Mouse (Mus musculus): ENCODE measurements around the gene Tspoap1. TPM values are rescaled to one million over a fixed set of nuclear protein-coding genes. Genes with fewer than 3 reads are reported as not detected.

Gene Tspoap1
- total and polyA plus RNA-seq, 3 experiments: 12.3 to 36.9 (median 12.8) TPM

DNA sequence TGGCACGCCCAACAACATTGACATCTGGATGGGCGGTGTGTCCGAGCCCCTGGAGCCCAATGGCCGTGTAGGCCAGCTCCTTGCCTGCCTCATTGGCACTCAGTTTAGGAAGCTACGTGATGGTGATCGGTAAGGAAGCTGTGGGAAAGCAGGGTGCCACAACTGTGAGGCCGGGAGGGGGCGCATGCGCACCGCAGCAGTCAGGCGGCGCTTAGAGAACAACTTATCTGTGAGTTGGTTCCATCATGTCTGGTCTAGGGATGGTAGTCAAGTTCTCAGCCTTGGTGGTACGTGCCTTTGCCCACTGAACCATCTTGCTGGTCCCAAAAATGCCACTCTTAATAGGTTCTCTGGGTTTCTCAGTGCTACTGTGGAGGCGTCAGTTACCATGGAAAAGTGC is 42.3 kb downstream of the Tspoap1 start:
- no peak overlapping the region for H3K27ac ChIP-seq (ENCODE audit: insufficient read depth, low read depth)
- H3K27me3 ChIP-seq (replicated peaks): peaks cover 23% of the 10 kb centered on the region
- H3K36me3 ChIP-seq (replicated peaks in 1 of 2; ENCODE audit: control insufficient read depth in 1 of 2, insufficient read depth in 1 of 2, low read length in 1 of 2): no peaks in the 10 kb centered on the region
- H3K9me3 ChIP-seq (replicated peaks; ENCODE audit: low read length): no peaks in the 10 kb centered on the region
- in situ Hi-C loops (cut with MboI; ENCODE audit: low pct_ligation_motif_present, low pct_unique_long_range_greater_than_20kb, low sequenced_read_pairs) (loop anchor here (5.0 kb wide), 1 partner anchor 75 kb away; the partner anchor contains the start of gene Epx), dilution Hi-C loops (cut with MboI; ENCODE audit: extremely low pct_ligation_motif_present, extremely low pct_unique_long_range_greater_than_20kb, low sequenced_read_pairs) (no loop called here)
- peak; percentile 87 for TF ChIP-seq SMC3 (IDR thresholded peaks at IDR 0.05; ENCODE audit: low read depth, low read length)
- no peak for TF ChIP-seq JUN (IDR thresholded peaks at IDR 0.05; ENCODE audit: insufficient read depth, low read depth, low read length)
- peak; percentile 45 for TF ChIP-seq ELF1 (IDR thresholded peaks at IDR 0.05; ENCODE audit: low read depth, low read length)
- TF ChIP-seq TCF12 (IDR thresholded peaks at IDR 0.05; ENCODE audit: low read depth, low read length): peak; percentile 29; the same call in 1 of the 2 replicates
- TF ChIP-seq MAX (IDR thresholded peaks at IDR 0.05; ENCODE audit: low read length): peak; percentile 57
- TF ChIP-seq RAD21 (IDR thresholded peaks at IDR 0.05; ENCODE audit: low read depth, low read length): peak; percentile 90
- TF ChIP-seq MYC (IDR thresholded peaks at IDR 0.05; ENCODE audit: low read depth, low read length): peak; percentile 30; the same call in 1 of the 2 replicates
- TF ChIP-seq NELFE (IDR thresholded peaks at IDR 0.05; ENCODE audit: low read depth, low read length): peak; percentile 56; the same call in 1 of the 2 replicates
- peak; percentile 50 to 93; a peak in 3 of 4 replicates for TF ChIP-seq CTCF (conservative IDR thresholded peaks at IDR 0.05 in 1 of 2, IDR thresholded peaks at IDR 0.05 in 1 of 2; ENCODE audit: low read depth in 2 of 2, low read length in 2 of 2)
- TF ChIP-seq ZNF384 (IDR thresholded peaks at IDR 0.05; ENCODE audit: low read depth, low read length): no peak
- peak; percentile 89 for TF ChIP-seq NRF1 (IDR thresholded peaks at IDR 0.05; ENCODE audit: low read depth, low read length)
- TF ChIP-seq KAT2A (IDR thresholded peaks at IDR 0.05; ENCODE audit: insufficient replicate concordance, low read length): no peak
- TF ChIP-seq CHD1 (IDR thresholded peaks at IDR 0.05; ENCODE audit: low read depth, low read length): no peak
- no peak for TF ChIP-seq MAFK (IDR thresholded peaks at IDR 0.05; ENCODE audit: insufficient replicate concordance, low read length)
- 0 out of 2 replicates have a peak, but pooled peaks have one; percentile 16 for TF ChIP-seq CHD2 (IDR thresholded peaks at IDR 0.05; ENCODE audit: low read length)
- peak; percentile 61; the same call in 1 of the 2 replicates for TF ChIP-seq IRF4 (IDR thresholded peaks at IDR 0.05; ENCODE audit: low read depth, low read length)
- peak; percentile 57 for TF ChIP-seq ZC3H11A (IDR thresholded peaks at IDR 0.05; ENCODE audit: low read depth, low read length)
- H3K4me3 ChIP-seq (replicated peaks in 1 of 3; ENCODE audit: low read depth in 2 of 3, low read length in 2 of 3, poor library complexity in 1 of 3): peak overlapping the region in 1 of 3 experiments; percentile 17
- no peak overlapping the region for H3K9ac ChIP-seq (ENCODE audit: insufficient read depth, low read depth)
- H3K4me1 ChIP-seq (ENCODE audit: control insufficient read depth in 1 of 2, insufficient read depth in 2 of 2): peaks cover 16% of the 10 kb centered on the region in 2 experiments
- peak; percentile 65 for DNase-seq (ENCODE audit: extremely low read depth)
- peak overlapping the region; percentile 55 for H3K4me2 ChIP-seq (ENCODE audit: insufficient read depth, low read depth, poor library complexity, severe bottlenecking)
- no peaks in the 10 kb centered on the region for H3K79me2 ChIP-seq (replicated peaks; ENCODE audit: control insufficient read depth, extremely low read depth, insufficient read depth, poor library complexity, severe bottlenecking)

DNA sequence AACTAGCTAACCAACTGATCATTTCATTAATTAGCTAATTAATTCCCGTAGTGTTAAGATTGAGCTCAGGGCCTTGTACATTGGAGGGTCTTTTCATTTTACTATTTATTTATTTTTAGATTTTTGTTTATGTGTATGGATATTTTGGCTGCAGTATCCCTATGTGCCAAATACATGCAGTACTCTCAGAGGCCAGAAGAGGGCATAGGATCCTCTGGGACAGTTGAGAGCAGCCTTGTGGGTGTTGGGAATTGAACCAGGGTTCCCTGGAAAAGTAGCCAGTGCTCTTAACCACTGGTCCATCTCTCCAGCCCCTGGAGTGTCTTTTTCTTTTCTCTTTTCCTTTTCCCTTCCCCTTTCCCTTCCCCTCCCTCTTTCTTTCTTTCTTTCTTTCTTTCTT is 45.1 kb downstream of the Tspoap1 start:
- Histone ChIP-seq H3K4me1 (ENCODE audit: control insufficient read depth in 1 of 2, insufficient read depth in 2 of 2) (peaks cover 16 to 25% of the 10 kb centered on the region in 2 experiments), H3K79me2 (replicated peaks; ENCODE audit: control insufficient read depth, extremely low read depth, insufficient read depth, poor library complexity, severe bottlenecking) (no peaks in the 10 kb centered on the region), H3K36me3 (replicated peaks in 1 of 2; ENCODE audit: control insufficient read depth in 1 of 2, insufficient read depth in 1 of 2, low read length in 1 of 2) (no peaks in the 10 kb centered on the region), H3K4me2 (ENCODE audit: insufficient read depth, low read depth, poor library complexity, severe bottlenecking) (no peak overlapping the region), H3K27me3 (replicated peaks) (peaks cover 14% of the 10 kb centered on the region), H3K27ac (ENCODE audit: insufficient read depth, low read depth) (no peak overlapping the region), H3K9me3 (replicated peaks; ENCODE audit: low read length) (no peaks in the 10 kb centered on the region), H3K4me3 (replicated peaks in 1 of 3; ENCODE audit: low read depth in 2 of 3, low read length in 2 of 3, poor library complexity in 1 of 3) (no peak overlapping the region), H3K9ac (ENCODE audit: insufficient read depth, low read depth) (no peak overlapping the region)
- DNase-seq (ENCODE audit: extremely low read depth): peak; percentile 55
- TF ChIP-seq MAZ (IDR thresholded peaks at IDR 0.05; ENCODE audit: low read depth, low read length): peak; percentile 28; the same call in 1 of the 2 replicates
- TF ChIP-seq SMC3 (IDR thresholded peaks at IDR 0.05; ENCODE audit: low read depth, low read length): peak; percentile 64
- peak; percentile 63 for TF ChIP-seq RAD21 (IDR thresholded peaks at IDR 0.05; ENCODE audit: low read depth, low read length)
- TF ChIP-seq MAFK (IDR thresholded peaks at IDR 0.05; ENCODE audit: insufficient replicate concordance, low read length): no peak
- TF ChIP-seq IRF4 (IDR thresholded peaks at IDR 0.05; ENCODE audit: low read depth, low read length): no peak
- 0 out of 2 replicates have a peak, but pooled peaks have one; percentile 14 for TF ChIP-seq HCFC1 (IDR thresholded peaks at IDR 0.05; ENCODE audit: low read depth, low read length)
- TF ChIP-seq CTCF (conservative IDR thresholded peaks at IDR 0.05 in 1 of 2, IDR thresholded peaks at IDR 0.05 in 1 of 2; ENCODE audit: low read depth in 2 of 2, low read length in 2 of 2): peak; percentile 68 to 74
- no peak for TF ChIP-seq USF1 (IDR thresholded peaks at IDR 0.05; ENCODE audit: low read depth, low read length)
- dilution Hi-C loops (cut with MboI; ENCODE audit: extremely low pct_ligation_motif_present, extremely low pct_unique_long_range_greater_than_20kb, low sequenced_read_pairs) (no loop called here), in situ Hi-C loops (cut with MboI; ENCODE audit: low pct_ligation_motif_present, low pct_unique_long_range_greater_than_20kb, low sequenced_read_pairs) (no loop called here)

Data from CH12.LX (cell line).